Mouse (Mus musculus) kidney, postnatal 4 days (tissue): ENCODE measurements around the gene Meis1.

Experiments used
- DNase-seq, 2 experiments: peaks; one replicate each; pipeline ENCODE4 v3.0.0; 2021; ENCODE audit warnings: mixed read lengths in 2 of 2

Meis1 gene

DNA sequence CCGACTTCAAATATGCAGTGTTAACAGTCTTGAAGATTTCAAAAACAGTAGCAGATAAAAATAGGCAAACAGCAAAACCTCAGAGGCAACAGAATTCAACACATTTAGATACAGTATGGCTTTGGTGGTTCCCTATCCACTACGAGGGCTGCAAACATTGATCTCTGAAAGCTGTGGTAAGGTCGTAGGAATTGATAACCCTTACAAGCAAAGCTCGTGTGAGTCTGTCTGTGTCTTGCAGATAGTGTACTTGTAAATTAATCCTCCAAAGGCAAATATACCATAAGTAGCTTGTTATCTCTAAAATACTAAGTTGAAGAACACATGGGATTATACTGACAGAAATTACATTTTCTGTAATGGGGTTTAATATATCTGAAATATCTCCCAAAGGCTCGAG, 114.5 kb downstream of the Meis1 start:
- no peak for DNase-seq

DNA sequence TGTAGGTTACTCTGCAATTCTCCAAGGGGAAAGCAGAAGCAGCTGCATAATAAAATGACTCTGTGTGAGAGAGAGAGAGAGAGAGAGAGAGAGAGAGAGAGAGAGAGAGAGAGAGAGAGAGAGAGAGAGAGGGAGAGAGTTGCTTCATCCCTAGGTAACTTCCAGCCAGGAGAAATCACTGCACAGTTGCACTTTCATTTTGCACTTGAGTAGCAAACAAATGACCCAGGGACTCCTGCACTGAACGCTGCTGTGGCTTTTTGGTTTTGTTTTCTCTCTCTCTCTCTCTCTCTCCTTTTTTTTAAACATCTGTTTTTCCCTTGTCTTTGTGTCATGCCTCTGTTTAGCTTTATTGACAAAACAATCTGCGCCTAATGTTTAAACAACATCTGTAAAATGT, 118.3 kb downstream of the Meis1 start:
- DNase-seq: no peak

DNA sequence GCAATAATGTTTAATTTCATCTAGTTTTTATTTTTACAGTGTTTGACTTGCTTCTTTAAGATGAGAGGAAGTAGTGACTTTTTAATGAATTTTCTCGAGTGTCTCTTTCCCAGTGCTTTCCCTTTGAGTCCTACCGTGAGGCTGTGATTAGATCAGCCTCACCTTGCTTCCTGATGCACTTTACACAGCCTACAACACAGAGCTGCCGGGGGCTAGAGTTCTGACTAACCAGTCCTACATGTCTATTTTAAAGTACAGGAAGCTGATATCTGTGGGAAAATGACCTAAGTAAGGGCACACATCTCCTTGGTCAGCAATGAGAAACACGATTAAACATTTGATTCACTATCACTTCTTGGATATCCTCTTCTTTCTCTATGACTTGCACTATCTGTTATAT, 119.9 kb downstream of the Meis1 start:
- no peak for DNase-seq

GRCm38 (mm10) chr11:18897921-18898646, 120.7 kb downstream of the Meis1 start:
- peak; percentile 69 to 70 for DNase-seq

GRCm38 (mm10) chr11:18897250-18897649, 121.5 kb downstream of the Meis1 start:
- no peak for DNase-seq

- DNase-seq: peak in 1 of 2 experiments; percentile 36
Measured at GRCm38 (mm10) chr11:18892470-18892869, 126.3 kb downstream of the Meis1 start.

DNA sequence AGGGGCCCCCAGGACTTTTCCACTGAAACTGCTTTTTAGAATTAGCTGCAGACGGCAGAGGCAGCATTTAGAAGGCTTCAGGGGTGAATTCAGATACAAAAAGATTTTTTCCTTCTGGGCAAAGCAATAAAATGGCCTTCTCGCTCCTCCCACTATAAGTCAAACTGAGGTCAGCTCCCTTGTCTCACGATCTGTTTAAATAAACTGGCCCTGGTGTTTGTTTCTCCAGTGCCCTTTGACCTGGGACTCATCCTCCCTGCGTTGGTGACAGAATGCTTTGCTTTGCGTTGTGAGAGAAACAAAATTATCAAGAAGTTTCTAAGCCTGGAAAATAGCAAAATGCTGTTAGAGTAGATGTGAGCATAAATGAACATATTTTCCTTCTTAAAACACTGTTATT, 129.6 kb downstream of the Meis1 start:
- peak in 1 of 2 experiments; percentile 25 for DNase-seq

DNA sequence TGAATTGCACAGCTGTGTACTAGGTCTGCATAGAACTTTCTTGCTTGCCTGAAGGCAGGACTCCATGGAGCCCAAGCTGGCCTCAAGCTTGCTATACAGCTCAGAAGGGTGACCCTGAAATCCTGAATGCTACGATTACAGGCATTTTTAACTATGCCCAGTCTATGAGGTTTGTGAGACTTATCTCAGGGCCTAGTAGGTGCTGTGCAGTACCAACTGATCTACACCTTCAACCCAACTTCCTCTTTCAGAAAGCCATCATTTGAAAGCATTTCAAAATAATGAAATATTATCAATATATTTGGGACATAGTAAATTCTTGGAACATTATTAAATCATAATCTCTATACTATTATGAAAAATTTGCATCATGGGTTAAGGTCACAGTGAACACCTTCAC, 130.1 kb downstream of the Meis1 start:
- DNase-seq: no peak

GRCm38 (mm10) chr11:18885729-18886325, 133.0 kb downstream of the Meis1 start:
- DNase-seq: peak; percentile 33 to 54

DNA sequence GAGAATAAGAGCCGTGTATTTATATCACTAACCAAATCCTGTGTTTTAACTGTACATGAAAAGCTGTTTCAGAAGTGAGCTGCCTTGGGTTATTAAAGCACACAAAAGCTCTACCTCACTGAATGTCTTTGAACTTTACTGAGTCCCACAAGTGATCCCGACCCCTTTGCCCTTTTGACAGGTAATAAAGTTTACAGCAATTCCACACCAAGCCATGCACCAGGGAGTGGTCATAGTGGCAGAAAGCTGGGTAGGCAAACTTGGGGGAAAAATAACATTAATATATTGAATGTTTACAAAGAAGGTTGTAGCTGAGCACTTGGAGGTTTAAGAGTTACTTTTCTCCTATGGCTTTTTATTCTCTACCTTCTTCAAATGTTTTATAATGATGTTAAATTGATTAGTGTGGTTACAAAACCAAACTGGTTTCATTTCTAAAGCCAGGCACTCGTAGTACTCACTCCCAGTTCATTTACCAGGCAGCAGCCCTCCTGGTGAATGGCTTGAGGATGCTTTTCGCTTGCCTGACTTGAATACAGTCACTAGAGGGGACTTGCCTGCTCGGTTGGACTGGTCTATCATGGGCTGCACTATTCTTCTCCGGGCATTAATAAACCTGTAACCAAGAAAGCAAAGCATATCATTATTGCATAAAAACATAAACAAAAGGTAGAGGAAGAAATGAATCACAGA, 133.6 kb downstream of the Meis1 start:
- no peak for DNase-seq

DNA sequence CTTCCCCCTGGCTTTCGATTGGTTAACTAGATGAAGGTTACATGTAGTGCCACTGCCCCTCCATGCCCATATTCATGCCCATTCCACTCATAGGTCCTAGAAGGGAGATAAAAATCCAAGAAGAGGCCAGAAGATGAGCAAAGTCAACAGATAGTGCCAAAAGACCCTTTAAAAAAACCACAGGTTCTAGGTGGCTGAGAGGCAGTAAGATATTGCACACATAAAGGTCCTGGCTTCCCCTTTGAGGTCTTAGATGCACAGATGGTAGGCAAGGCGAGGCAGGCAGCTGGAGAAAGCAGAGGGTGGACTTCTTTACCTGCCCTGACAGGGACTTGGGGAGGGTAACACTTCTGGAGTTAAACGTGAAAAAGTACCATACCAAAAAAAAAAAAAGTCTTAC, 134.8 kb downstream of the Meis1 start:
- DNase-seq: no peak

DNA sequence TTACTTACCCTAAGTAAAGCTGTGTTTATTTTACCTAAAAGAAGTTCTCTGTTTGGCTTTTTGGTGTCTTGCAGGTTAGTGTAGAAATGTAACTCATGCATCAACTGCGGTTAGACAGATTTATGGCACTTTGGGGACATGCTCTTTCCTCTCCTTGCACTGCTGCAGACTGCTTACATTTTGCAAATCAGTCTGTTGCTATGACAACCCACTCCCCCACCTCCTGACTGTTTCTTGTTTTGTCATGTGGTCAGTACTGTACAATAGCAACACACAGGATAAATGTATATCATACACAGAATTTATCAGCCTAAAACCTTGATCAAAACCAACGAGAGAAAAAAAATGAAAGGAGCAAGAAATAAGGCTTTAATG, 135.3 kb downstream of the Meis1 start:
- peak; percentile 53 for DNase-seq

DNA sequence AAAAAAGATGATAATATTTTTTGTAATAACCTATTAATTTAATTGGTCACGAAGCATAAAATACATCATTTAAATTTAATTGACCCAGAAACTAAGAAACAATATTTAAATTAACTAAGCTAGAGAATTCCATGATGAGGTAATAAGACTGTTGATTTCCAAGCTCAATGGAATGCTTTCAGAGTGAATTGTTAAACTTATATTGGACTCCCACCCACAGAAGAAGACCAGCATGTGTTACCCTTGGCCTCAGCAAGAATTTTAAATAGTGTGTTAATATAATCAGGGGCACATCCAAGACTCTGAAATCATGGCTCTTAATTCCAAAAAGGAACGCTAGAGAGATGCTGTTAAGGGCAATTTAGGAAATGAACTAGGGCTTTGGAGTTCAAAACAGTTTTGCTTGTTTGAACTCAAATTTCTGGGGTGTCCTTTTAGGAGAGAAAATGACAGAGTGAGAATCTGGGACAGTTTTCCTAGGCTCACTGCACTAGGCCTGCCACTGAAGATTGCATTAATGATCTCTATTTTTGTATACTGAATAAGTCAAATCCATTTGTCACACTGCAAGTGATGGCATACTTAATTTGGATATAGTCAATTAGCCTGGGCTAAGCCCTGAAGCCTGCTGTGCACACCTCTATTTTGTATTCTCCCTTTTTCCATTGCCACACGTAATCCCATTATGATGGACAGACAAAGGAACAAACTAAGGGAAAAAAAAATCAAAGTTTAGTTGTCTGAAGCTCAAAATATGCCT, 135.9 kb downstream of the Meis1 start:
- no peak for DNase-seq

DNA sequence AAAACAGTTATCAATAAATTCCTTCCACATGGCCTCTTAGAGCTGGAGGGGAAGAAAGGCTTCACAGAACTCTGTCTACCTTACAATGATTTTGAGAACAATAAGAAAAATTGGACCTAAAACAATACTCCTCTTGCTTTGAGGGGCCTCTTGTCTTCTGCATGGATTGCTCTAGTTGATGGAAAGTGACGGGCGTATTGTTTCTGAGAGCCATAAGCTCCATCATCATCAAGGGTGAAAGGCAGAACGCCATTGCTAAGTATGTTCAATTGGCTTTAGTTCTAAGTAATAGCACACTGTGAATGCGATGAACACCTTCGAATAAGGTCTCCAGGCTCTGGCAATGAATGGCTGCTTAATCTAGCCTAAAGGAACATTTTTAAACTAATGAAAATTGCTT, 136.5 kb downstream of the Meis1 start:
- DNase-seq: no peak

DNA sequence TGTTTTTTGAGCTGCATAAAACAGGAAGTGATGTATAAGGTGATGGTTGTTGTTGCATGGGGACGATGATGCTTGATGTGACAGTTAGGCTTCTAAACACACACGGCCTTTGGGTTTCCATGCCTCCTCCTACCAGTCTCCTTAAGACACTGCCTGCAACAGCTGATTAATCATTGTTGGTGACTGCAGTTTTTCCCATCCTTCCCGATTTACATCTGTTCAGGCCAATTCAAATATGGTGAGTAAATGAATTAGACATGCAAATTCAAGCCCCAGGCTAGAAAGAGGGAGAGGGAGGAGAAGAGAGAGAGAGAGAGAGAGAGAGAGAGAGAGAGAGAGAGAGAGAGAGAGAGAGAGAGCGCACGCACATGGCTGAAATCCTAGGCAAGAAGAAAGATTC, 138.0 kb downstream of the Meis1 start:
- DNase-seq: no peak

DNA sequence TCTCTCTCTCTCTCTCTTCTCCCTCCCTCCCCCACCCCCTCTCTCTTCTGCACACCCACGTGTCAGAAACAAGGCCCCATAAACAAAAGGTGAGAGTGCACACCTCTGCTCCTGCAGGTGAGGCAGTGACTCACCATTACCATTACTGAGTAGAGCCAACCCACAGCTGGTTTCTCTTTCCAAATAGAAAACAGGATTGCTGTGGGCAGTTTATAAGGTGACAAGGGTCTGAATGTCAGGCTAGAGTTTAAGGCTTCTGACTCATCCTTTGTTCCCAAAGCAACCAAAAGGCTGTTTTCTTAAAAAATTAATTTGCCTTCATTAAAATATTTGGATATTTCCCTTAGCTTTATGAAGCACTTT, 139.3 kb downstream of the Meis1 start:
- DNase-seq: no peak

- DNase-seq: no peak
Measured at GRCm38 (mm10) chr11:18878748-18879455, 139.9 kb downstream of the Meis1 start.

DNA sequence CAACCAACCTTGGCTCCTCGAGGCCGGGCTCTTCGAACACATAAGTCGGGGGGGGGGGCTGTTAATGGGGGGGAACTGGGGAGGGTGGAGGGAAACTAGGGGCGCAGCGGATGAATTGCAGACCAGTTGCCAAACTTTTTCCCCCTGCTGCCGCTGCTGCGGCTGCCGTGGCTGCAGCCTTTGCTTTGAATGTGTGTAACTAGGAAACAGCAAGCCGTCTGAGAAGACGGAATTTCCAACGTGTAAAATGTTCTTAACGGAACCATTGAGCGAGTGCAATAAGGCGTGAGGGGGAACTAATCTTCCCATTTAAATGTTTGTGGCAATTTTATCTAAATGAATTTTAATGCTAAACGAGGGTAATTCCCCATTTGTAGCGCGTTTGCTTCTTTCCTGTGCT, 140.8 kb downstream of the Meis1 start:
- peak in 1 of 2 experiments; percentile 52 for DNase-seq

DNA sequence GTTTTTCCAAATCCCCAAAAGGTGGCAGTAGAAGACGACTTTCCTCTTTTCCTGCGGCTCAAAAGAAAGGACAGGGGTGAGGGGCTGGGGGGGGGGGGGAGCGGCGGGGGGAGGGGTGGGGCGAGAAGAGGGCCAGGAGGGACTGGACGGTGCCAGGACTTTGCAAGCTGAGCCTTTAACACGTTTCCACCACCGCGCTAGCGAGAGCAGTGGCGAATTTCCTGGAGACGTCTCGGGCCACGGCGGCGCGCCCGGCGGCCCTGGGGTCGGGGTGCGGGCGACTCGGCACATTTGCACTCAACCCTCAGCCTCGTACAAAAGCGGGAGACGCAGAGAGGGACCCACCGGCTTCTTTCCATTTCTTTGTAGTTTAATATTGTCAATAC, 141.2 kb downstream of the Meis1 start:
- DNase-seq: peak; percentile 75 to 83

DNA sequence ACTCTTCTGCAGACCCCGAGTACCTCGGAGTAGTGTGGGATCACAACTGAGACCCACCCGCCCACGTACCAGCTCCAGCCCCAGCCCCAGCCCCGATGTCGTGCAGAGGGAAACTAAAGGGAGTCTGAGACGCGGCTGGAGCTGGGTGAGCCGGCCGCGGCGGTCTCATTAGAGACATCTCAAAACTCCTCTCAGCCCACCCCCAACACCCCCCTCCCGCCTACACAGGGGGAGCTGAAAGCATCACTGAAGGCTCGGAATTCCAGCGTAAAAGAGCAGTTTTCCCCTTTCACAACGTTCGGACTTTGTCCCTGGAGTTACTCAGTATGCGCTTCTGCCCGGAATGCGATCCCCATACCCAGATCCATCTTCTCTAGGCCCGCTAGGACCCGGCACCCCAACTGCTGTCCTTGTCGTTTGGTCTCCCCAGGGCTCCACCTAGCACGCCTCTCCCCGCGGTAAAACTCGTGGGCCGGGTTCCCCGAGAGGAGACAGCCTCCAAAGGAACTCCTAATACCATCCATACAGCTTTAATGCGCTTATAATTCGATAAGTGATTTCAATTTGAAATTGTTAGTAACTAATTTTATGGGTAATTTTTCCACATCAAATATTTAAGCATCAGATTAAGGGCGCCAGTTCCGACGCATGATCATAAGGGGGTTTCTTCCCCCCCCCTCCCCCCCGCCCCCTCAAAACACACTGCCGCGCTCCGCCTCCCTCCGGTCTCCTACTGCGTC, 141.7 kb downstream of the Meis1 start:
- peak; percentile 64 to 76 for DNase-seq

- DNase-seq: peak; percentile 37 to 60
Measured at GRCm38 (mm10) chr11:18875911-18876885, 142.6 kb downstream of the Meis1 start.
